Mouse (Mus musculus): ENCODE data around the gene Zfp219. TPM values are rescaled to one million over a fixed set of nuclear protein-coding genes. Genes with fewer than 3 reads are reported as not detected.

Gene Zfp219
- total RNA-seq, 2 experiments from 2014 or later, result 30.1 to 39.7 TPM

- intact Hi-C loops (cut with DNase I), result loop anchor here (2.0 kb wide), 1 partner anchor 81 kb away; no protein-coding TSS in a partner anchor
- no peak for DNase-seq (ENCODE audit: low spot score in 2 of 2)
Measured at GRCm38 (mm10) chr14:51983855-51984246, 36.7 kb downstream of the Zfp219 start.

- no peak for DNase-seq (ENCODE audit: low spot score in 2 of 2)
- intact Hi-C loops (cut with DNase I), result no loop called here
Measured at GRCm38 (mm10) chr14:51983251-51983650, 37.3 kb downstream of the Zfp219 start.

GRCm38 (mm10) chr14:51979252-51979651 is 41.3 kb downstream of the Zfp219 start:
- no peak for DNase-seq (ENCODE audit: low spot score in 2 of 2)
- intact Hi-C loops (cut with DNase I), result no loop called here

- intact Hi-C loops (cut with DNase I), result no loop called here
- DNase-seq (ENCODE audit: low spot score in 2 of 2), result no peak
Measured at GRCm38 (mm10) chr14:51967400-51967799, 53.1 kb downstream of the Zfp219 start.

GRCm38 (mm10) chr14:51960316-51960715 is 60.2 kb downstream of the Zfp219 start:
- no peak for DNase-seq (ENCODE audit: low spot score in 2 of 2)
- intact Hi-C loops (cut with DNase I), result no loop called here

Other genes starting within 250 kb of the Zfp219 start
- gene Ang4, start 247.1 kb downstream of the Zfp219 start, total RNA-seq (2021), result not detected
- gene AY358078, start 220.7 kb downstream of the Zfp219 start, total RNA-seq (2021), result not detected
- not detected for gene Ear6, start 167.0 kb downstream of the Zfp219 start, total RNA-seq (2021)
- 10 to 100 TPM; 23.6 to 45.2 TPM for gene Mettl17, start 135.9 kb downstream of the Zfp219 start, total RNA-seq (2021)
- 1 to 10 TPM; 2.6 to 8.1 TPM for gene Slc39a2, start 127.8 kb downstream of the Zfp219 start, total RNA-seq (2021)
- gene Ndrg2, start 106.6 kb downstream of the Zfp219 start, total RNA-seq (2021), result 100 to 1,000 TPM; 753 to 795 TPM
- gene Tppp2, start 102.3 kb downstream of the Zfp219 start, total RNA-seq (2021), result not detected
- not detected for gene Rnase13, start 98.0 kb downstream of the Zfp219 start, total RNA-seq (2021)
- 10 to 100 TPM; 24.9 to 31.6 TPM for gene Arhgef40, start 36.0 kb downstream of the Zfp219 start, total RNA-seq (2021)
- under 1 TPM in 1 of 2 experiments, not detected in 1; 0.72 TPM for gene Tmem253, start 5.1 kb downstream of the Zfp219 start, total RNA-seq (2021)
- gene Olfr221, start 21.7 kb upstream of the Zfp219 start, total RNA-seq (2021), result not detected
- 100 to 1,000 TPM; 199 to 225 TPM for gene Hnrnpc, start 83.3 kb upstream of the Zfp219 start, total RNA-seq (2021)
- gene Rpgrip1, start 90.0 kb upstream of the Zfp219 start, total RNA-seq (2021), result 1 to 10 TPM; 2.0 to 3.6 TPM
- 10 to 100 TPM; 50.8 to 51.3 TPM for gene Supt16, start 176.7 kb upstream of the Zfp219 start, total RNA-seq (2021)
- 100 to 1,000 TPM in 1 of 2 experiments, 10 to 100 TPM in 1; 99.3 to 148 TPM for gene Chd8, start 237.0 kb upstream of the Zfp219 start, total RNA-seq (2021)

Measured in left cerebral cortex, postnatal 36 days (tissue).